ENCODE assay signal across 8 mouse cellular contexts in genomic region chr7:99474836-99475561, GRCm38 (mm10). TPM values are rescaled to one million over a fixed set of nuclear protein-coding genes. Genes with fewer than 3 reads are reported as not detected.
A peak's percentile ranks its signal among the peaks of the same experiment; 100 is the strongest.
DNase-seq lines count a peak whose midpoint lies in the region; ATAC-seq lines count a peak whose summit lies in the region.

No protein-coding gene starts in this region.

- H3K9me3 ChIP-seq in neural tube, embryonic 11.5 days (ENCODE audit: control insufficient read depth, low read length) = no peaks in the 10 kb centered on the region
- H3K9me3 ChIP-seq in forebrain, embryonic 12.5 days = no peaks in the 10 kb centered on the region
- H3K9me3 ChIP-seq in limb, embryonic 12.5 days = no peaks in the 10 kb centered on the region
- no peaks in the 10 kb centered on the region for H3K9me3 ChIP-seq in midbrain, embryonic 12.5 days

- no peaks in the 10 kb centered on the region for H3K27me3 ChIP-seq in neural tube, embryonic 11.5 days (ENCODE audit: control insufficient read depth, insufficient read depth, low read length)
- peaks cover 9% of the 10 kb centered on the region for H3K27me3 ChIP-seq in forebrain, embryonic 12.5 days
- H3K27me3 ChIP-seq in limb, embryonic 12.5 days = 0 out of 2 replicates have a peak, but pooled peaks cover 2% of the 10 kb centered on the region
- peaks cover 8% of the 10 kb centered on the region for H3K27me3 ChIP-seq in midbrain, embryonic 12.5 days

- H3K27ac ChIP-seq in neural tube, embryonic 11.5 days (ENCODE audit: low read depth, low read length) = peak overlapping the region; percentile 69
- H3K27ac ChIP-seq in forebrain, embryonic 12.5 days = peak overlapping the region; percentile 81
- H3K27ac ChIP-seq in limb, embryonic 12.5 days = no peak overlapping the region
- H3K27ac ChIP-seq in midbrain, embryonic 12.5 days (replicated peaks) = peak overlapping the region; percentile 84

- H3K9ac ChIP-seq in neural tube, embryonic 11.5 days (ENCODE audit: low read length) = no peak overlapping the region
- H3K9ac ChIP-seq in forebrain, embryonic 12.5 days = no peak overlapping the region
- H3K9ac ChIP-seq in limb, embryonic 12.5 days (replicated peaks) = 0 out of 2 replicates have a peak overlapping the region, but pooled peaks have one; percentile 8
- 0 out of 2 replicates have a peak overlapping the region, but pooled peaks have one; percentile 4 for H3K9ac ChIP-seq in midbrain, embryonic 12.5 days (replicated peaks)

- peak; percentile 78 for ATAC-seq in neural tube, embryonic 11.5 days (ENCODE audit: insufficient read depth, low FRiP score, low TSS enrichment)
- peak; percentile 76 for ATAC-seq in forebrain, embryonic 12.5 days (ENCODE audit: low FRiP score)
- no peak for ATAC-seq in limb, embryonic 12.5 days (ENCODE audit: insufficient number of reproducible peaks, insufficient read depth, low FRiP score, low TSS enrichment, low read depth)
- peak; percentile 85 for ATAC-seq in midbrain, embryonic 12.5 days (ENCODE audit: low FRiP score, low read depth)
- ATAC-seq in CD4-positive, CD25-positive, alpha-beta regulatory T cell, adult 4 months = no peak

- H3K36me3 ChIP-seq in neural tube, embryonic 11.5 days (ENCODE audit: control insufficient read depth, insufficient read depth, low read length) = peaks cover 18% of the 10 kb centered on the region
- peaks cover 75% of the 10 kb centered on the region for H3K36me3 ChIP-seq in forebrain, embryonic 12.5 days (replicated peaks)
- peaks cover 82% of the 10 kb centered on the region for H3K36me3 ChIP-seq in limb, embryonic 12.5 days
- peaks cover 76% of the 10 kb centered on the region for H3K36me3 ChIP-seq in midbrain, embryonic 12.5 days

- peaks cover 3% of the 10 kb centered on the region; the same call in 1 of the 2 replicates for H3K4me1 ChIP-seq in neural tube, embryonic 11.5 days (ENCODE audit: control insufficient read depth, insufficient read depth, low read length)
- peaks cover 14% of the 10 kb centered on the region for H3K4me1 ChIP-seq in forebrain, embryonic 12.5 days
- H3K4me1 ChIP-seq in limb, embryonic 12.5 days (replicated peaks) = peaks cover 12% of the 10 kb centered on the region
- peaks cover 17% of the 10 kb centered on the region; the same call in 1 of the 2 replicates for H3K4me1 ChIP-seq in midbrain, embryonic 12.5 days

- DNase-seq in neural tube, embryonic 11.5 days (ENCODE audit: low spot score) = peak; percentile 76
- no peak for DNase-seq in neural tube, embryonic 10.5 days (ENCODE audit: extremely low spot score, low spot score)
- no peak for DNase-seq in thymus, adult 18-20 months
- DNase-seq in kidney, adult 11 months = no peak

- 59% methylated on average over 12 of the region's 12 CpGs for WGBS in neural tube, embryonic 11.5 days
- WGBS in forebrain, embryonic 12.5 days = 69% methylated on average over 12 of the region's 12 CpGs
- WGBS in limb, embryonic 12.5 days = 77% methylated on average over 12 of the region's 12 CpGs
- WGBS in midbrain, embryonic 12.5 days = 47% methylated on average over 12 of the region's 12 CpGs

- no peak overlapping the region for H3K4me2 ChIP-seq in neural tube, embryonic 11.5 days (ENCODE audit: low read depth)
- no peak overlapping the region for H3K4me2 ChIP-seq in forebrain, embryonic 12.5 days
- H3K4me2 ChIP-seq in limb, embryonic 12.5 days = no peak overlapping the region
- no peak overlapping the region for H3K4me2 ChIP-seq in midbrain, embryonic 12.5 days (replicated peaks)

- no peak overlapping the region for H3K4me3 ChIP-seq in neural tube, embryonic 11.5 days (ENCODE audit: low read depth, low read length)
- H3K4me3 ChIP-seq in forebrain, embryonic 12.5 days (replicated peaks) = no peak overlapping the region
- H3K4me3 ChIP-seq in limb, embryonic 12.5 days (replicated peaks) = no peak overlapping the region
- no peak overlapping the region for H3K4me3 ChIP-seq in midbrain, embryonic 12.5 days

RNA-seq across cellular contexts. Expression of gene Rps3, which starts 8.5 kb away (rescaled TPM):
- polyA plus RNA-seq in neural tube, embryonic 11.5 days (2014; fragmentation: Nextera tagmentation; extraction: Ambion mirVana) = 687 and 719 TPM in 2 replicates
- polyA plus RNA-seq in forebrain, embryonic 12.5 days (2016; fragmentation: Nextera tagmentation; extraction: Ambion mirVana) = 597 and 603 TPM in 2 replicates
- polyA plus RNA-seq in limb, embryonic 12.5 days (2016; fragmentation: Nextera tagmentation; extraction: Ambion mirVana) = 746 and 757 TPM in 2 replicates
- polyA plus RNA-seq in midbrain, embryonic 12.5 days (2016; fragmentation: Nextera tagmentation; extraction: Ambion mirVana) = 555 and 561 TPM in 2 replicates
- 1,000 to 10,000 TPM; 2,515 to 4,056 TPM for polyA plus RNA-seq in CD4-positive, CD25-positive, alpha-beta regulatory T cell, adult 4 months (2017; shearing (Covaris generic))

RNA-seq across cellular contexts. Expression of gene Klhl35, which starts 9.2 kb away (rescaled TPM):
- 25.8 and 31.4 TPM in 2 replicates for polyA plus RNA-seq in neural tube, embryonic 11.5 days (2014; fragmentation: Nextera tagmentation; extraction: Ambion mirVana)
- polyA plus RNA-seq in forebrain, embryonic 12.5 days (2016; fragmentation: Nextera tagmentation; extraction: Ambion mirVana) = 5.6 and 6.8 TPM in 2 replicates
- 1.2 and 1.7 TPM in 2 replicates for polyA plus RNA-seq in limb, embryonic 12.5 days (2016; fragmentation: Nextera tagmentation; extraction: Ambion mirVana)
- 37.4 and 38.1 TPM in 2 replicates for polyA plus RNA-seq in midbrain, embryonic 12.5 days (2016; fragmentation: Nextera tagmentation; extraction: Ambion mirVana)
- polyA plus RNA-seq in CD4-positive, CD25-positive, alpha-beta regulatory T cell, adult 4 months (2017; shearing (Covaris generic)) = not detected

Comparison
In these comparisons a context has a peak if more than half of its experiments do, and no peak if none do; other contexts are left out.
1. ATAC-seq: peak in neural tube, embryonic 11.5 days (single experiment), forebrain, embryonic 12.5 days (single experiment) and midbrain, embryonic 12.5 days (single experiment); none in limb, embryonic 12.5 days (single experiment) and CD4-positive, CD25-positive, alpha-beta regulatory T cell, adult 4 months (single experiment).
2. H3K9ac ChIP-seq: peak in limb, embryonic 12.5 days (single experiment) and midbrain, embryonic 12.5 days (single experiment); none in neural tube, embryonic 11.5 days (single experiment) and forebrain, embryonic 12.5 days (single experiment).